Mouse (Mus musculus) embryonic fibroblast, embryonic 13.5 days (primary cell): Measurements from ENCODE around the gene Hsd17b7.

Experiments
- CTCF ChIP-seq: IDR thresholded peaks from 2 replicates; pipeline ENCODE4 v1.5.1; 2011; ENCODE audit warnings: mild to moderate bottlenecking, control low read depth, low read length, moderate library complexity, borderline replicate concordance; ENCODE audit not compliant: insufficient read depth
- POLR2A ChIP-seq: IDR thresholded peaks from 2 replicates; pipeline ENCODE4 v1.6.1; 2011; ENCODE audit warnings: low read depth, mild to moderate bottlenecking, control low read depth, low read length, moderate library complexity

GRCm38 (mm10) chr1:170009296-170009695 is 40.3 kb upstream of the Hsd17b7 start:
- TF ChIP-seq CTCF (no peak), POLR2A (no peak)
